Mouse (Mus musculus): Measurements from ENCODE around the gene Slc10a6. TPM values are rescaled to one million over a fixed set of nuclear protein-coding genes. Genes with fewer than 3 reads are reported as not detected.
A peak's percentile ranks its signal among the peaks of the same experiment; 100 is the strongest.

The Slc10a6 gene
- polyA plus RNA-seq, 1 experiment from 2014 or later = 0.34 TPM

- no peak overlapping the region for H3K9ac ChIP-seq (ENCODE audit: low read depth, low read length)
- 82% methylated on average over 7 of the region's 7 CpGs for WGBS
- H3K4me3 ChIP-seq (ENCODE audit: low read length) = no peak overlapping the region
- ATAC-seq = no peak
- no peaks in the 10 kb centered on the region for H3K9me3 ChIP-seq (ENCODE audit: control insufficient read depth, low read length)
- H3K4me2 ChIP-seq (ENCODE audit: low read length) = no peak overlapping the region
- H3K36me3 ChIP-seq (ENCODE audit: control insufficient read depth, insufficient read depth, low read length) = no peaks in the 10 kb centered on the region
- no peak overlapping the region for H3K27ac ChIP-seq (ENCODE audit: low read depth, low read length)
- H3K27me3 ChIP-seq (replicated peaks; ENCODE audit: control insufficient read depth, insufficient read depth, low read length) = no peaks in the 10 kb centered on the region
- H3K4me1 ChIP-seq (ENCODE audit: control insufficient read depth, insufficient read depth, low read depth, low read length) = no peaks in the 10 kb centered on the region
Observed at GRCm38 (mm10) chr5:103605707-103606106, 23.5 kb downstream of the Slc10a6 start.

GRCm38 (mm10) chr5:103603115-103603893, 25.9 kb downstream of the Slc10a6 start:
- H3K4me3 ChIP-seq (ENCODE audit: low read length) = no peak overlapping the region
- H3K9me3 ChIP-seq (ENCODE audit: control insufficient read depth, low read length) = no peaks in the 10 kb centered on the region
- H3K27me3 ChIP-seq (replicated peaks; ENCODE audit: control insufficient read depth, insufficient read depth, low read length) = no peaks in the 10 kb centered on the region
- no peak overlapping the region for H3K4me2 ChIP-seq (ENCODE audit: low read length)
- H3K4me1 ChIP-seq (ENCODE audit: control insufficient read depth, insufficient read depth, low read depth, low read length) = no peaks in the 10 kb centered on the region
- H3K27ac ChIP-seq (ENCODE audit: low read depth, low read length) = no peak overlapping the region
- WGBS = 26% methylated on average over 11 of the region's 11 CpGs
- no peaks in the 10 kb centered on the region for H3K36me3 ChIP-seq (ENCODE audit: control insufficient read depth, insufficient read depth, low read length)
- no peak overlapping the region for H3K9ac ChIP-seq (ENCODE audit: low read depth, low read length)
- ATAC-seq = peak; percentile 85

GRCm38 (mm10) chr5:103598881-103599280, 30.3 kb downstream of the Slc10a6 start:
- no peak for ATAC-seq
- no peak overlapping the region for H3K4me2 ChIP-seq (ENCODE audit: low read length)
- H3K36me3 ChIP-seq (ENCODE audit: control insufficient read depth, insufficient read depth, low read length) = no peaks in the 10 kb centered on the region
- H3K9me3 ChIP-seq (ENCODE audit: control insufficient read depth, low read length) = no peaks in the 10 kb centered on the region
- no peaks in the 10 kb centered on the region for H3K27me3 ChIP-seq (replicated peaks; ENCODE audit: control insufficient read depth, insufficient read depth, low read length)
- H3K4me1 ChIP-seq (ENCODE audit: control insufficient read depth, insufficient read depth, low read depth, low read length) = 0 out of 2 replicates have a peak, but pooled peaks cover 7% of the 10 kb centered on the region
- 74% methylated on average over 5 of the region's 5 CpGs for WGBS
- H3K4me3 ChIP-seq (ENCODE audit: low read length) = no peak overlapping the region
- no peak overlapping the region for H3K27ac ChIP-seq (ENCODE audit: low read depth, low read length)
- no peak overlapping the region for H3K9ac ChIP-seq (ENCODE audit: low read depth, low read length)

- 0 out of 2 replicates have a peak, but pooled peaks cover 7% of the 10 kb centered on the region for H3K4me1 ChIP-seq (ENCODE audit: control insufficient read depth, insufficient read depth, low read depth, low read length)
- ATAC-seq = no peak
- no peak overlapping the region for H3K4me2 ChIP-seq (ENCODE audit: low read length)
- no peak overlapping the region for H3K4me3 ChIP-seq (ENCODE audit: low read length)
- H3K9me3 ChIP-seq (ENCODE audit: control insufficient read depth, low read length) = no peaks in the 10 kb centered on the region
- H3K9ac ChIP-seq (ENCODE audit: low read depth, low read length) = no peak overlapping the region
- 83% methylated on average over 9 of the region's 9 CpGs for WGBS
- H3K27me3 ChIP-seq (replicated peaks; ENCODE audit: control insufficient read depth, insufficient read depth, low read length) = no peaks in the 10 kb centered on the region
- H3K27ac ChIP-seq (ENCODE audit: low read depth, low read length) = no peak overlapping the region
- H3K36me3 ChIP-seq (ENCODE audit: control insufficient read depth, insufficient read depth, low read length) = no peaks in the 10 kb centered on the region
Observed at GRCm38 (mm10) chr5:103598264-103598663, 30.9 kb downstream of the Slc10a6 start.

DNA sequence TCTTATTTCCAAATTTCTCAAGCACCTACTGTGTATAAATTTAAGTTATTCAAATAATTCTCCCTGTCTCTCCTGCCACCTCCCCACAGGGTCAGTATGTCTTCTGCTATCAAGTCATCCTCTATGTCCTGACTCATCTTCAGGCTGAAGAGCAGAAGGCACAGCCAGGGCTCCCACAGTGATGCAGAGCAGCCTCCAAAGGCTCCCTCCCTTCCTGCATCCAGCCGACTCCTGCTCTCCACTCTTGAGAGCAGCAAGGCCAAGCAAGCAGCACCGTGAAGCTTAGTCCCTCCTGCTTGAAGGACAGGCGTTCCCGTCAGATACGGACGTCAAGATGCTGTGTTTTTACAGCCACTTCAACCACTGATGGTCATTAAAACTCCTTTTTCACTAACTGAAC, 31.6 kb downstream of the Slc10a6 start:
- H3K9ac ChIP-seq (ENCODE audit: low read depth, low read length) = no peak overlapping the region
- no peak overlapping the region for H3K4me2 ChIP-seq (ENCODE audit: low read length)
- no peak overlapping the region for H3K4me3 ChIP-seq (ENCODE audit: low read length)
- H3K27ac ChIP-seq (ENCODE audit: low read depth, low read length) = no peak overlapping the region
- no peaks in the 10 kb centered on the region for H3K27me3 ChIP-seq (replicated peaks; ENCODE audit: control insufficient read depth, insufficient read depth, low read length)
- no peaks in the 10 kb centered on the region for H3K9me3 ChIP-seq (ENCODE audit: control insufficient read depth, low read length)
- no peaks in the 10 kb centered on the region for H3K36me3 ChIP-seq (ENCODE audit: control insufficient read depth, insufficient read depth, low read length)
- WGBS = 60% methylated on average over 6 of the region's 6 CpGs
- H3K4me1 ChIP-seq (ENCODE audit: control insufficient read depth, insufficient read depth, low read depth, low read length) = 0 out of 2 replicates have a peak, but pooled peaks cover 7% of the 10 kb centered on the region
- no peak for ATAC-seq

DNA sequence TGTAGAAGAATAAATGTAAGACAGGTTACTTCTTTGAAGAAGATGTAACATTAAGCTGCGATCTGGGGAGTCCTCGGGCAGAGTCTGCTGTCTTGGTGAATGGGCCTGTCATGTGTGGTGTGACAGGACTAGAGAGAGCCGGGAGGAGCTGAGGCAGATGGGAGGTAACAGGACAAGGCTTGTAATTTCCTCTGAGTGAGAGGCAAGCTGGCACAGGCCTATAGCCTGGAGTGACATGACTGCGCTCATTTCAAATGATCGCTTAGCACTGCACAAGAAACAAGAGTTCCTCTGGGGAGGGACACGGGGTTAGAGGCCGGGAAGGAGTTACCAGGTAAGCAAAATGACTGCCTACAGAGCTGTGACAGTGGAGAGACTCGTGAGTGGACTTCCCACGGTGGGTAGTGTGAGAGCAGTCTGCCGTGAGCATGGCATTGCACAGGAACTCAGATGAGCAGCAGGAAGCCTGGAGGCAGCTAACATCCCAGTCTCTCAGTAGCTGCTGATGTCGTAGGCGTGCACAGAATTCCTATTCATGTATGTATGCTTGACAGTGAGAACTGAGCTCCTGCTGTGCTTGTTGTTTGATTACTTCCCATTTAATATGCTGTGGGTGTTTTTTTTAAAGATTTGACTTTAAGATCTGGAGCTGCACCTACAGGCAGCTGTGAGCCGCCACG, 32.6 kb downstream of the Slc10a6 start:
- H3K4me3 ChIP-seq (ENCODE audit: low read length) = no peak overlapping the region
- ATAC-seq = peak; percentile 66
- 0 out of 2 replicates have a peak, but pooled peaks cover 7% of the 10 kb centered on the region for H3K4me1 ChIP-seq (ENCODE audit: control insufficient read depth, insufficient read depth, low read depth, low read length)
- H3K9ac ChIP-seq (ENCODE audit: low read depth, low read length) = no peak overlapping the region
- H3K9me3 ChIP-seq (ENCODE audit: control insufficient read depth, low read length) = no peaks in the 10 kb centered on the region
- no peaks in the 10 kb centered on the region for H3K36me3 ChIP-seq (ENCODE audit: control insufficient read depth, insufficient read depth, low read length)
- H3K27me3 ChIP-seq (replicated peaks; ENCODE audit: control insufficient read depth, insufficient read depth, low read length) = no peaks in the 10 kb centered on the region
- no peak overlapping the region for H3K4me2 ChIP-seq (ENCODE audit: low read length)
- WGBS = 45% methylated on average over 14 of the region's 14 CpGs
- H3K27ac ChIP-seq (ENCODE audit: low read depth, low read length) = no peak overlapping the region

- no peaks in the 10 kb centered on the region for H3K27me3 ChIP-seq (replicated peaks; ENCODE audit: control insufficient read depth, insufficient read depth, low read length)
- no peaks in the 10 kb centered on the region for H3K9me3 ChIP-seq (ENCODE audit: control insufficient read depth, low read length)
- H3K27ac ChIP-seq (ENCODE audit: low read depth, low read length) = 0 out of 2 replicates have a peak overlapping the region, but pooled peaks have one; percentile 4
- 57% methylated on average over 13 of the region's 13 CpGs for WGBS
- H3K4me1 ChIP-seq (ENCODE audit: control insufficient read depth, insufficient read depth, low read depth, low read length) = 0 out of 2 replicates have a peak, but pooled peaks cover 7% of the 10 kb centered on the region
- no peaks in the 10 kb centered on the region for H3K36me3 ChIP-seq (ENCODE audit: control insufficient read depth, insufficient read depth, low read length)
- ATAC-seq = peak; percentile 31; the same call in 1 of the 2 replicates
- no peak overlapping the region for H3K4me2 ChIP-seq (ENCODE audit: low read length)
- H3K9ac ChIP-seq (ENCODE audit: low read depth, low read length) = no peak overlapping the region
- no peak overlapping the region for H3K4me3 ChIP-seq (ENCODE audit: low read length)
Observed at GRCm38 (mm10) chr5:103595394-103596226, 33.6 kb downstream of the Slc10a6 start.

DNA sequence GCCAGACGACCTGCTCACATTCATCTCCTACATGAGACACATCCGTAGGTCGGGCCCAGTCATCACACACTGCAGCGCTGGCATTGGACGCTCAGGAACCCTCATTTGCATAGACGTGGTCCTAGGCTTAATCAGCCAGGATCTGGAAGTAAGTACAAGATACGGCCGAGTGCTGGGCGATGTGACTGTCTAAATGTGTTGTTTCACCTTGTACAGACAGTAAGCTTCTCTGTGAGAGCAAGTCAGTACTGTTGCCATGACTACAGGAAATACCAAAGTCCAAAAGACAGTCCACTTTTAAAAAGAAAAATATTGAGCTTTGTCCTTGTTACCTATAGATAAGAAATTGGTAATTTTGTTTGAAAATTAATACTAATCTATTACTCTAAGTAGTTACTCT, 35.6 kb downstream of the Slc10a6 start:
- peak; percentile 34; the same call in 1 of the 2 replicates for ATAC-seq
- Histone ChIP-seq H3K4me1 (ENCODE audit: control insufficient read depth, insufficient read depth, low read depth, low read length) (0 out of 2 replicates have a peak, but pooled peaks cover 7% of the 10 kb centered on the region), H3K27me3 (replicated peaks; ENCODE audit: control insufficient read depth, insufficient read depth, low read length) (no peaks in the 10 kb centered on the region), H3K4me2 (ENCODE audit: low read length) (no peak overlapping the region), H3K4me3 (ENCODE audit: low read length) (no peak overlapping the region), H3K36me3 (ENCODE audit: control insufficient read depth, insufficient read depth, low read length) (no peaks in the 10 kb centered on the region), H3K9ac (ENCODE audit: low read depth, low read length) (no peak overlapping the region), H3K9me3 (ENCODE audit: control insufficient read depth, low read length) (no peaks in the 10 kb centered on the region), H3K27ac (ENCODE audit: low read depth, low read length) (no peak overlapping the region)
- 76% methylated on average over 9 of the region's 9 CpGs for WGBS
